Mouse (Mus musculus): ENCODE data around the gene Abcb4. TPM values are rescaled to one million over a fixed set of nuclear protein-coding genes. Genes with fewer than 3 reads are reported as not detected.
"Not testable (repeated sequence)": the region's sequence is repeated elsewhere in the genome, so short reads cannot be mapped to it uniquely, and the experiment has no call there.

Abcb4 gene
- polyA plus RNA-seq, 1 experiment from 2014 or later, result 0.39 TPM

DNA sequence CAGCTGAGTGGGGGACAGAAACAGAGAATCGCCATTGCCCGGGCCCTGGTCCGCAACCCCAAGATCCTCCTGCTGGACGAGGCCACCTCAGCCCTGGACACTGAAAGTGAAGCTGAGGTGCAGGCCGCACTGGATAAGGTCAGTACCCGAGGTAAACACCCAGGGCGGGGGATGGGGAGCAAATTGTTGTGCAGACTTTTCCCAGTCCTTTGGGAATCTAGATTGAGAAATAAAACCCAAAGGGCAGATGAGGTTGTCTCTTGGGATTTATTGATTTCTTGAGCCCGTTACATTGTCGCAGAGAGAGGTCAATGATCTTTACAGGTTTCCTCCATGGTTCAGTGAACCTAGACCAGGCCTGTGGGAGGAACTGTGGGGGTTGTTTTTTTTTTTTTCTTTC is 34.9 kb downstream of the Abcb4 start:
- Histone ChIP-seq H3K27ac (no peak overlapping the region), H3K9me3 (replicated peaks) (0 out of 2 replicates have a peak, but pooled peaks cover 7% of the 10 kb centered on the region), H3K4me2 (replicated peaks) (no peak overlapping the region), H3K4me3 (no peak overlapping the region), H3K4me1 (no peaks in the 10 kb centered on the region), H3K27me3 (no peaks in the 10 kb centered on the region), H3K36me3 (no peaks in the 10 kb centered on the region), H3K9ac (no peak overlapping the region)
- WGBS, result 86% methylated on average over 9 of the region's 9 CpGs
- ATAC-seq (ENCODE audit: low FRiP score), result no peak

DNA sequence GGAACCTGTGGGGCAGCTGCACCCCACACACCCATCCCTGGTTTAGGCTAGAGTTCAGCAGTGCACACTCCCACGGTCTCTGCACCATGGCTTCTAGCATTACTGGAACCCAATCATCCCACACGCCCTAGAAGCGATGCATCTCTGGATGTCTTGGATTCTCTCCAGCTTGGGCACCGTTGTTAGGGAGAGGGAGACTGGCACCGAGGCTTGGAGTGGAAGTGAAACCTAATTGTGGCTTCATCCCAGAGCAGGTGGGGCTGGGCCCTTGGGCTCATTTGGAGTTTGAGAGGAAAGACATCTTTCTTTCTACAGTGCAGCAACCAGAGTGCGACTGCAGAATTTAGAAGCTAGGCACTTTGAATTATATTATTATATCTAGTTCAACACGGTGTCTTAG is 44.4 kb downstream of the Abcb4 start:
- Histone ChIP-seq H3K27ac (no peak overlapping the region), H3K4me2 (replicated peaks) (no peak overlapping the region), H3K4me1 (no peaks in the 10 kb centered on the region), H3K36me3 (no peaks in the 10 kb centered on the region), H3K9ac (no peak overlapping the region), H3K9me3 (replicated peaks) (no peaks in the 10 kb centered on the region), H3K27me3 (no peaks in the 10 kb centered on the region), H3K4me3 (no peak overlapping the region)
- 93% methylated on average over 7 of the region's 7 CpGs for WGBS
- no peak for ATAC-seq (ENCODE audit: low FRiP score)

DNA sequence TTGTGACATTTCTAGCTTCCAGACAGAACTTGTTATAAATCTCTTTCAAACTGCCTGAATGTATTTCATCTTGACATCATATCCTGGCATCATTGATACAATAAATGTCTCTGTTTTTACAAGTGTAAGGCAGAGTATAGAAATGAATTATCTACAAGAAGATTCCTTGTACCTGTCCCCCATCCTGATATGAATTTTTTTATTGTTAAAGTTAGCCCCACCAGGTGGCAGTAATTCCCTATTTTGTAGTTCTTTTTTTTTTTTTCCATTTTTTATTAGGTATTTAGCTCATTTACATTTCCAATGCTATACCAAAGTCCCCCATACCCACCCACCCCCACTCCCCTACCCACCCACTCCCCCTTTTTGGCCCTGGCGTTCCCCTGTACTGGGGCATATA is 47.7 kb downstream of the Abcb4 start:
- H3K27me3 ChIP-seq; H3K4me3 ChIP-seq; H3K9ac ChIP-seq; H3K27ac ChIP-seq; H3K36me3 ChIP-seq; H3K4me2 ChIP-seq (replicated peaks); H3K9me3 ChIP-seq (replicated peaks); H3K4me1 ChIP-seq; ATAC-seq (ENCODE audit: low FRiP score): not testable (repeated sequence)
- 57% methylated on average over 1 of the region's 1 CpGs for WGBS

DNA sequence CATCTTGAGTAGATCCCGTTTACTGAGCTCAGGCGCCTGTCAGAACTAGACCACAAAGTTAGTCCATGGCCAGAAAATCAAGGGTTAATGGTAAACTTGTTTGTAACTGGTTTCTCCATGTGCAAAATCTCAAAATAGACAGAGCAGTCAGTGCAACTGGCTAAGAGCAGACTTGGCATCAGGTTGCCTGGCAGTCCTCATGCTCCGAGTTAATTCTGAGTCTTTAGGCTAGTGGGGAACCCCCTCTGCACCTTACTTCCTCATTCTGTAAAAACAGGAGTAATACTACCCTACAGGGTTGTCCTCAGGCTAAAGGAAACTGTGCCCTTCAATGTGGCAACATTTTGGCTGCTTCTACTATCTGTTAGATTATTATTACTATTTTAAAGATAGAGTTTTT is 50.3 kb downstream of the Abcb4 start:
- Histone ChIP-seq H3K27ac (no peak overlapping the region), H3K4me2 (replicated peaks) (no peak overlapping the region), H3K4me1 (no peaks in the 10 kb centered on the region), H3K4me3 (no peak overlapping the region), H3K36me3 (no peaks in the 10 kb centered on the region), H3K27me3 (no peaks in the 10 kb centered on the region), H3K9ac (no peak overlapping the region), H3K9me3 (replicated peaks) (no peaks in the 10 kb centered on the region)
- no peak for ATAC-seq (ENCODE audit: low FRiP score)
- 82% methylated on average over 3 of the region's 3 CpGs for WGBS

- Histone ChIP-seq H3K27ac (no peak overlapping the region), H3K4me2 (replicated peaks) (no peak overlapping the region), H3K9me3 (replicated peaks) (no peaks in the 10 kb centered on the region), H3K4me3 (no peak overlapping the region), H3K36me3 (no peaks in the 10 kb centered on the region), H3K27me3 (no peaks in the 10 kb centered on the region), H3K4me1 (no peaks in the 10 kb centered on the region), H3K9ac (no peak overlapping the region)
- ATAC-seq (ENCODE audit: low FRiP score), result no peak
- 74% methylated on average over 4 of the region's 4 CpGs for WGBS
Observed at GRCm38 (mm10) chr5:8947423-8948110, 54.0 kb downstream of the Abcb4 start.

DNA sequence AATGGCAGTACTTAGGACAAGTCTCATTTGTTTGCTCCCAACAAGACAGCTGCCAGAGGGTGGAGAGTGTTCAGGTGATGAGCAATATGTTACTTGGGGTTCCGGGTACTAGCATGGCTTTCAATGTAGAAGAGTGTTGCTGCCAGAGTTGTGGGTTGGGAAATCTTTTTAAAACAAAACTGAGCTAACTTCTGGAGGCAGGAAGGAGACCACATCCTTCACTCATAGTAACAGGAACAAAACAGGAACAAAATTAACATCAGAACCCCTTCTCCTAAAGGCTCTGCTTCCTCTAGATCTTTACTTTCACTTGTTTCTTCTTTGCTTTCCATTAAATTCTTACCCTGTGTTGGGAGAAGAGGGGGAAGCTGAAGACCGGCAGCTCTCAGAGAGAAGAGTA is 60.1 kb downstream of the Abcb4 start:
- 84% methylated on average over 2 of the region's 2 CpGs for whole genome bisulfite sequencing

DNA sequence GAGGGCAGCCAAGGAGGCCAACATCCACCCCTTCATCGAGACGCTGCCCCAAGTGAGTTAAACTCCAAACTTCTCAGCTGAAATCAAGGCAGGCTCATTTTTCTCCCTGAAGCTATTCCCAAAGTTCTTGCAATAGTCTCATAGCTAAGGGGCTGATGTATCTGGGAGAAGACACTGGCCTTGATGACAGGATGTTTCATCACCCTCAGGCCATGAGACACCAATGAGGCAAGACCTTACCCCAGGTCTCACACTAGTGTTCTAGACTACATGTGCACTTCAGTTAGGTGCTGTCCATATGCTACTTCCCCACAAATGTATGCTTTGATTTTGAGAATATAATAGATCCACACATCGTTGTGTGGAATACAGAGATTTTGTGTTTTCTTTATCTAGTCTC is 62.0 kb downstream of the Abcb4 start:
- no peaks in the 10 kb centered on the region for H3K9me3 ChIP-seq (replicated peaks)
- 94% methylated on average over 3 of the region's 3 CpGs for WGBS
- ATAC-seq (ENCODE audit: low FRiP score), result no peak
- no peak overlapping the region for H3K27ac ChIP-seq
- no peaks in the 10 kb centered on the region for H3K4me1 ChIP-seq
- H3K4me2 ChIP-seq (replicated peaks), result no peak overlapping the region
- no peak overlapping the region for H3K9ac ChIP-seq
- H3K27me3 ChIP-seq, result no peaks in the 10 kb centered on the region
- no peak overlapping the region for H3K4me3 ChIP-seq
- H3K36me3 ChIP-seq, result no peaks in the 10 kb centered on the region

More for the DNA sequence above, 60.1 kb downstream of the Abcb4 start:
- ATAC-seq (ENCODE audit: low FRiP score), result no peak
- H3K27ac ChIP-seq, result no peak overlapping the region
- H3K4me3 ChIP-seq, result no peak overlapping the region
- H3K36me3 ChIP-seq, result no peaks in the 10 kb centered on the region
- H3K27me3 ChIP-seq, result no peaks in the 10 kb centered on the region
- no peaks in the 10 kb centered on the region for H3K4me1 ChIP-seq
- H3K9ac ChIP-seq, result no peak overlapping the region
- H3K4me2 ChIP-seq (replicated peaks), result no peak overlapping the region
- no peaks in the 10 kb centered on the region for H3K9me3 ChIP-seq (replicated peaks)

DNA sequence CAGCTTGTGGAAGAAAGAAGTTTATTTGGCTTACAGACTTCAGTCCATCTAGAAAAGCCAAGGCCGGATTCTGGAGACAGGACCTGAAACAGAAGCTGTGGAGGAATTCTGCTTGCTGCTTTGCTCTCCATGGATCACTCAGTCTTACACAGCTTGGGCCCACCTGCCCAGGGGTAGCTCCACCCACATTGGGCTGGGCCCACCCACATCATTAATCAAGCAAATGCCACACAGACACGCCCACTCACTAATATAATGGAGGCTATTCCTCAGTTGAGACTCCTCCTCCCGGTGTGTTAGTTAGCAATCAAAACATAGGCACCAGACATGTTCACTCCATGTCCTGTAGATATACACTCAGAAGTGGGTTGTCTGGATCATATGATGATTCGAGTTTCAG is 67.0 kb downstream of the Abcb4 start:
- WGBS, result 81% methylated on average over 4 of the region's 4 CpGs
- Histone ChIP-seq H3K4me2 (replicated peaks) (no peak overlapping the region), H3K4me1 (no peaks in the 10 kb centered on the region), H3K27me3 (no peaks in the 10 kb centered on the region), H3K9me3 (replicated peaks) (no peaks in the 10 kb centered on the region), H3K36me3 (peaks cover 19% of the 10 kb centered on the region), H3K27ac (no peak overlapping the region), H3K9ac (no peak overlapping the region), H3K4me3 (no peak overlapping the region)
- peak; percentile 38; the same call in 1 of the 2 replicates for ATAC-seq (ENCODE audit: low FRiP score)

DNA sequence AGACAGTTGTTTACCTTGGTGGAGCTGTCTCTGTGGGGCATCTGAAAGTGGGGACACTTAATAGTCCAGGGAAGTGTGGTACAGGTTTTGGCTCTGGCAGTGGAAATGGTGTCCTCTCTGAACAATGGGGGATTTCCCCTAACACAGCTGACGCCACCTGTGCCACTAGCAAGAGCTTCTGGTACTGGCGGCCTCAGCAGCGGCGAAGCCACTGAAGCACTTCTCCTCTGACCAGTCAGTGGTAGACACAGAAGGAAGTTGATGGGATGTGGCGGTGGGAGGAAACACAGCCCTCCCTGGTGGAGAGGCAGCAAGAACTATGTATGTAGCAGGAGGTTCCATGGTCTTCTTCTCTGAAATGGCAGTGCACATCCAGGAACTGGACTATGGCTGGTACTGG is 71.0 kb downstream of the Abcb4 start:
- Histone ChIP-seq H3K9ac (no peak overlapping the region), H3K9me3 (replicated peaks) (no peaks in the 10 kb centered on the region), H3K4me2 (replicated peaks) (no peak overlapping the region), H3K36me3 (peaks cover 45% of the 10 kb centered on the region), H3K4me1 (no peaks in the 10 kb centered on the region), H3K4me3 (no peak overlapping the region), H3K27me3 (no peaks in the 10 kb centered on the region), H3K27ac (no peak overlapping the region)
- no peak for ATAC-seq (ENCODE audit: low FRiP score)
- WGBS, result 97% methylated on average over 5 of the region's 5 CpGs

- Histone ChIP-seq H3K4me1 (no peaks in the 10 kb centered on the region), H3K4me2 (replicated peaks) (no peak overlapping the region), H3K36me3 (peaks cover 53% of the 10 kb centered on the region), H3K4me3 (no peak overlapping the region), H3K27me3 (no peaks in the 10 kb centered on the region), H3K27ac (no peak overlapping the region), H3K9me3 (replicated peaks) (no peaks in the 10 kb centered on the region), H3K9ac (no peak overlapping the region)
- no peak for ATAC-seq (ENCODE audit: low FRiP score)
- 88% methylated on average over 2 of the region's 2 CpGs for WGBS
Observed at GRCm38 (mm10) chr5:8970694-8971093, 77.2 kb downstream of the Abcb4 start.

DNA sequence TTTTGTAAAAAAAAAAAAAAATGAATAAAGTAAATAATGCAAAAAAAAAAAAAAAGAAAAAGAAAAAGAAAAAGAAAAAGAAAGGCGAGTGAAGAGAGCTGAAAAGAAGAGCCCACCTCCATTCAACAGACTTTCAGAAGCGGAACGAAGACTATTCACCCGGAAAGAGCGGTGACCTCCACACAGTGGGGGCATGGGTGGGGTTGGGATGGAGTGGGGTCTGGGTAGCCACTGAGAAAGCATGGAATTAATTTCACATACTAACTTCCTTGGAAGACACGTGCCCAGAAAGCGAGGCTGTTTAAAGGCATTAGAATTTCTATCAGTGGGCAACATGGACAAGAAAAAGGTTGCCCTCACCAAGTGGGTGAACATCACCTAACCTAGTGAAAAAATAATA is 78.8 kb downstream of the Abcb4 start:
- H3K4me3 ChIP-seq, result no peak overlapping the region
- no peak for ATAC-seq (ENCODE audit: low FRiP score)
- H3K9ac ChIP-seq, result no peak overlapping the region
- no peaks in the 10 kb centered on the region for H3K9me3 ChIP-seq (replicated peaks)
- no peak overlapping the region for H3K27ac ChIP-seq
- H3K27me3 ChIP-seq, result no peaks in the 10 kb centered on the region
- peaks cover 41% of the 10 kb centered on the region for H3K36me3 ChIP-seq
- H3K4me2 ChIP-seq (replicated peaks), result no peak overlapping the region
- H3K4me1 ChIP-seq, result no peaks in the 10 kb centered on the region
- WGBS, result 30% methylated on average over 7 of the region's 7 CpGs

DNA sequence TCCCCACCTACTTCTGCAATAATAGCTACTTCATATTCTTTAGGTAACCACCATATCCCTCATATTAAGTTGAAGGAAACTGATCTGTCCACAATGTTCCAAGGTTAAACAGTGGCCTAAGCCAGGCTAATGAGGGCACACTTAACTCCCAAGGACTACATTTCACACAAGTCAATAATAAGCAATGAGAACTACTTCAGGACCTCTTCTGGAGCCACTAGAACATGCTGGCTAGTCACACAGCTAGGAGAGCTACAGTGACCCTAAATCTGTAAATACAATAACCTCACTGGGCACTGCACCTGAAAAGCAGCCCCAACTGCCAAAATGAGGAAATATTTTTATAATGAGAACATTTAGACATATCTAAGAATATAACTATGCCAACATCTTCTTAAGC is 81.2 kb downstream of the Abcb4 start:
- no peak overlapping the region for H3K4me3 ChIP-seq
- no peak for ATAC-seq (ENCODE audit: low FRiP score)
- no peaks in the 10 kb centered on the region for H3K27me3 ChIP-seq
- no peaks in the 10 kb centered on the region for H3K9me3 ChIP-seq (replicated peaks)
- no peak overlapping the region for H3K27ac ChIP-seq
- H3K4me1 ChIP-seq, result no peaks in the 10 kb centered on the region
- peaks cover 29% of the 10 kb centered on the region for H3K36me3 ChIP-seq
- no peak overlapping the region for H3K4me2 ChIP-seq (replicated peaks)
- H3K9ac ChIP-seq, result no peak overlapping the region

- no peaks in the 10 kb centered on the region for H3K4me1 ChIP-seq
- H3K9me3 ChIP-seq (replicated peaks), result no peaks in the 10 kb centered on the region
- H3K4me3 ChIP-seq, result no peak overlapping the region
- H3K36me3 ChIP-seq, result peaks cover 38% of the 10 kb centered on the region
- H3K4me2 ChIP-seq (replicated peaks), result no peak overlapping the region
- no peak overlapping the region for H3K27ac ChIP-seq
- H3K27me3 ChIP-seq, result no peaks in the 10 kb centered on the region
- WGBS, result 88% methylated on average over 3 of the region's 3 CpGs
- ATAC-seq (ENCODE audit: low FRiP score), result no peak
- H3K9ac ChIP-seq, result no peak overlapping the region
Observed at GRCm38 (mm10) chr5:8985470-8985869, 92.0 kb downstream of the Abcb4 start.
